Mouse (Mus musculus) adrenal gland, adult 2 months (tissue): ENCODE measurements at regions not wholly inside any gene's neighbourhood (a gene's known extent, or its start where the extent isn't known, plus 50 kb on each side); places are given as distances from the start of the nearest gene placed in this dataset.
"Not testable (repeated sequence)": the region's sequence is repeated elsewhere in the genome, so short reads cannot be mapped to it uniquely, and the experiment has no call there.

Experiments used
- DNase-seq: peaks from one replicate; pipeline ENCODE4 v3.0.0; 2021

DNA sequence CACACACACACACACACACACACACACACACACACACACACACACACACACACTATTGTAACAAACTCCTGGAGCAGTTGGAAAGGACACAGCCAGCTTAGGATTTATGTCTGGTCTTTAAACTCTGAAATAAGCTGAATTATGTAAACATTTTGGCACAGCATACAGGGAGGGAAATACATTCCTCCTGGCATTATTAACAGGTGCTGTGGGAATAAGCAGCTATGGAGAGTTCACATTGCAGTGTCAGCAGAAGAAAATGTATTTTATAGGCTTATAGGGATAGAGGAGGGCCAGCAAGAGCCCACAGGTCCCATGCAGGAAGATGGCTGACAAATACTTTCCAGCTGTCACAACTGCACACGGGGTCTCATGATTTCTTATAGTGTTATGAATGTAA, 100.8 kb upstream of the Arhgap20 start:
- DNase-seq, result no peak

DNA sequence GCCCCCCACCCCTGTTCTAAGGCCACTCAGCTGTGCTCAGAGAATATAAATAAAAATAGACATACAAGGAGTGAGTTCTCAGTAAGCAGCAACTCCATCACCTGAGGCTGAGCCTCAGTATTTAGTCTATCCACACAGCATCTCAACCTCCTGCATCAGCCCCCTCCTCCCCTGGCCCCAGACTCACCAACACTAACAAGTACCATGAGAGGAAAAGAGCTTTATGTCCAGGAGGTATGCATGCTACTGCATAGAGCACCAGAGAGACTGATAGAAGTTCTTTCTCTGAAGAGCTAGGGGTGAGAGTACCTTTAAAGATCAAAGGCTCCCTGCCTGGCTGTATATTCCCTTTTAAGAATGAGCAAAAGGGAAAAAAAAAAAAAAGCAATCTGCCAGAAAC, 100.3 kb upstream of the Arhgap20 start:
- no peak for DNase-seq

DNA sequence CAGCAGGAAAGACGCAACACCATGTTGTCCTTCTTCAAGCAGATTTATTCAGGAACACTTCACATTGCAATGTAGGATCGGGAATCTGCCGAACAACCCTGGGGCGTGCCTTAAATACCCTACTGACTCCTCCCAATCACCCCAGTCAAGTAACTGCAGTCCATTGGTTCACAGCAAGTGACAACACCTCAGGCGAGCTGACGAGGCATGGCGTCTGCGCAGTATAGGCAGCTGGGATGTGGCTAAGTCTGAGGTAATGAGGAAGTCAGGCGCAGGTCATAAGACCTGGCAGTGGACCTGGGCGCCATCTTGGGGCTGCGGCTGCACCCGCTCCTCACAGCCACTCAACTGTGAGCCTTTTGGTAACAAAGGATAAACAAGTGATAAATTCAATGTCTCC, 96.2 kb upstream of the Arhgap20 start:
- not testable (repeated sequence) for DNase-seq

DNA sequence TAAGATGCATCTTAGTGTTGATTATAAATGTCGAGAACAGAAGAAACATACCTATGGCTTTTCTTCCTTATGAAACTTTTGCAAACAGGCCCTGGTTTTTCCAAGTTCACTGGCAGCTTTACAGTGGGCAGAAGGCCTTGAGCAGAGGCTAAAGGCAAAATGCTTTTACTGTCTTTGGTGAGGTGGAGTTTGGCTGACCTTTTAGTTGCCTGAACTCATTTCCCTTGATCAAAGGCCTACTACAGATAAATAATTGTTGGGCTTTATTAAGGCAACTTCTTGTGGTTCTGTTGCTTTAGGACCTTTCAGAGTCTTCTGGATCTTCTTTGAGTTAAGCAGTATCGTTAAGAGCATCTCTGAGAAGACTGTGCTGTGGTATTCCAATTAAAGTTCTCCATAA, 94.6 kb upstream of the Arhgap20 start:
- peak; percentile 53 for DNase-seq

DNA sequence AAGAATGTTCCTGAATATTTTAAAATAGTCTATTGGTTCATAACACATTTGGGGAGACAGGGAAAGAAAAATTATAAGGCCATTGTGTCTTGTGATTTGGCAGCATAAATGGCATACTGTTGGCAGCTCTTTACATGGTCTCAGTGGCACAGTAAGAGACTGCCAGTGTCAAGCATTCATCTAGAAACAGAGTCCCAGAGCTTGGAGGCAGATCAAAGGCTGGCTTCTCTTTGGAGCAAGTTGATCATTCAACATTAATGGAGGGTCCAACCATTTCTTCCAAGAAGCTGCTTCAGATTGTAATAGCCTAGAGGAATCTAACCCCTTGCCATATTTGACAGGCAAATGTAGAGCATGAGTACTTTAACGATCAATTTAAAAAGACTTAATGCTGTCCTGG, 78.6 kb upstream of the Arhgap20 start:
- DNase-seq, result no peak

DNA sequence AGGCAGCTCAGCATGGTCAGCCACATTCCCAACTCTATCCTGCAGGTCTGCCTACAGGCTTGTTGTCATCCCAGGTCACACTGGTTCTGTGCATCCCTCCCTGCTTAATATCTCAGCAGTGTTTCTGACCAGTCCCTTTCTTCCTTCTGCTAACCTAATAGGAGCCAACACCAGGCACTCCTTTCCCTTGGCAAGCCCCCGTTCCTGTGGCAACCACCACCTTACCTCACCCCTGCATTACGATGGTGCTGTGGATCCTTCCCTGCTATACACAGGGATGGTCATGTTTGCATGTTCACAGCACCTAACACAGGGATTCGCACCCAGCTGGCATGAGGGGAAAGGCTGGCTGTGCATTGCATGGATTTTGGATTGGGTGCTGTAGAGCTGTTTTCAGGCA, 50.8 kb upstream of the Arhgap20 start:
- no peak for DNase-seq
